Mouse (Mus musculus): ENCODE results near the gene Rusc2.

DNA sequence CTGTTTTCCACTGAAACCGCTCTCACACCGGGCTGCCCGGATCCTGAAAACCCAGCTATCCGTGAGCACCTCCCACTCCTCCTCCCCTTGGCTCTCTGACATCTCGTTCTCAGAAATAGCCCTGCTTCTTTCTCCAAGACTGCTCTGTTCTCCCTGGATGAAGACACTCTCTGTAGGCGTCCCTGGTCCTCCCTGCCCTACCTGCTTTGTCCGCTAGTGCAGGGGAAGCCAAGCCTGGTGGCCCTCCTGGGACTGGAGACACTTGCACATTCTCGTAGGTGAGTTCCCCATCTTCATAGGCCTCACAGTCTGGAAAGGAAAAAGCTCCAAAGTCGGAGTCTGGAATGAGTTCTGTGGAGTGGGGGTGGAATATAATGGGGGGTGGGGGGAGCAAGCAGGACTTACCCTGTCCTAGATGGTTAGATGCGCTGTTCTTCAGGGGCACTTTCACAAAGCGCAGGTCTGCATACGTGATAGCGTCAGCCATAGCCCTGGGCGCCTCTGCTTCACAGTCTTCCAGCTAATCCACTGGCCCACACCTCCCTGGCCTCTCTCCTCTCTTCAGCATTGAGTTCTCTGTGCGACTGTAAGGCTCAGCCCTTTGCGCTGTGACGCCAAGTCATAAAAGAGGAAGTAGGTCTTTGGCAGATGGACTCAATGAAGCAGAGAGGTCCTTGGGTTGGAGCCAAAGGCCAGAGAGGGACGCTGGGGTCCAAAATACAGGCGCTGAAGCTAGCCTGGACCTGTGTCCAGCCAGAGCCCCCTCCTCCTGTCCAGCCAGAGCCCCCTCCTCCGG, 72.5 kb downstream of the Rusc2 start, which contains the start of gene Cd72:
- TF ChIP-seq POLR2A (IDR thresholded peaks at IDR 0.05; ENCODE audit: borderline replicate concordance, control insufficient read depth, low read depth, low read length) (peak; percentile 31; the same call in 1 of the 2 replicates), CTCF (IDR thresholded peaks at IDR 0.05; ENCODE audit: control insufficient read depth, insufficient read depth, low read length) (no peak)
